Comparison of ENCODE assay signal across 8 mouse cellular contexts in the genomic region with DNA sequence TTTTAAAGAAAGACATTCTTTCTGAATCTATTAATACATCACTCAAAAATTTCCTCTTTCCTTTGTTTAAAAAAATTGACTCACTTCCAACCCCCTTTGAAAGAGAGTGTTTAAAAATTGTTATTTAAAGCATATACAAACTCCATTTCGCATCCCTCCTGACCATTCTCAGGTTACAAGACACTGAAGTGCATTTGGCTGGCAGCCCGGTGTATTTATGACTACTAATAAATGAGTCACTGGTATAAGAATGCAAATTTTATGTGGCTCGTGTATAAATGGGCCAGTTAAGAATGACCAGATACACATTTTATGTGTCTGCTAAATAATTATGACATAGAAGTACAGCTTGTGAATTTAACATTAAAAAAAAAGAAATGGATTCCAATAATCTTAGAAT.
DNase-seq lines count a peak whose midpoint lies in the region.

No protein-coding gene starts in this region.

- peak; percentile 28 to 81 for DNase-seq in adrenal gland, adult (ENCODE audit: inconsistent age in 2 of 2, low spot score in 1 of 2)
- no peak for DNase-seq in adrenal gland, adult 18-20 months (ENCODE audit: low spot score in 2 of 2)
- peak; percentile 76 for DNase-seq in urinary bladder, postnatal 14 days (ENCODE audit: low spot score)
- DNase-seq in urinary bladder, postnatal 10 days (ENCODE audit: low spot score): no peak
- DNase-seq in kidney, postnatal 36 days: peak; percentile 50 to 71
- no peak for DNase-seq in frontal cortex, postnatal 36 days (ENCODE audit: low spot score in 2 of 2)
- no peak for DNase-seq in testis, postnatal 10 days (ENCODE audit: low spot score)
- no peak for DNase-seq in thymus, postnatal 14 days

Comparison
In these comparisons a context has a peak if more than half of its experiments do, and no peak if none do; other contexts are left out.
1. DNase-seq: peak in adrenal gland, adult (2 of 2), urinary bladder, postnatal 14 days (single experiment) and kidney, postnatal 36 days (2 of 2); none in adrenal gland, adult 18-20 months (0 of 2), urinary bladder, postnatal 10 days (single experiment), frontal cortex, postnatal 36 days (0 of 2), testis, postnatal 10 days (single experiment) and thymus, postnatal 14 days (single experiment).